In genomic region chr5:5240121-5240520, GRCm38 (mm10) we compare ENCODE assay signal across 29 mouse cellular contexts.
DNase-seq lines count a peak whose midpoint lies in the region; ATAC-seq lines count a peak whose summit lies in the region.
"Had no signal": no experiment of that assay in that cellular context is flagged by ENCODE, and none has a peak within 500 bp of the region (broad histone marks: within the 10 kb centered on the region; RNA-seq: fewer than 3 reads in every experiment).

No protein-coding gene starts in this region.

- no peaks in the 10 kb centered on the region for H3K36me3 ChIP-seq in forebrain, embryonic 16.5 days (ENCODE audit: control insufficient read depth, insufficient read depth)
- H3K36me3 ChIP-seq in forebrain, embryonic 11.5 days (ENCODE audit: control insufficient read depth, insufficient read depth, low read length), result no peaks in the 10 kb centered on the region
- H3K36me3 ChIP-seq in midbrain, embryonic 16.5 days (ENCODE audit: control insufficient read depth, insufficient read depth, low read length), result no peaks in the 10 kb centered on the region
- no peaks in the 10 kb centered on the region for H3K36me3 ChIP-seq in midbrain, embryonic 15.5 days (replicated peaks)
- H3K36me3 ChIP-seq in neural tube, embryonic 15.5 days, result peaks cover 10% of the 10 kb centered on the region
- H3K36me3 ChIP-seq: G1E had no signal

- no peaks in the 10 kb centered on the region for H3K9me3 ChIP-seq in forebrain, embryonic 16.5 days (ENCODE audit: control insufficient read depth, low read length)
- H3K9me3 ChIP-seq in forebrain, embryonic 11.5 days (ENCODE audit: control insufficient read depth, low read length), result no peaks in the 10 kb centered on the region
- 0 out of 2 replicates have a peak, but pooled peaks cover 2% of the 10 kb centered on the region for H3K9me3 ChIP-seq in midbrain, embryonic 16.5 days (replicated peaks; ENCODE audit: control insufficient read depth, low read length, poor library complexity, severe bottlenecking)
- no peaks in the 10 kb centered on the region; the same call in 1 of the 2 replicates for H3K9me3 ChIP-seq in midbrain, embryonic 15.5 days
- no peaks in the 10 kb centered on the region for H3K9me3 ChIP-seq in neural tube, embryonic 15.5 days (replicated peaks)

- H3K4me2 ChIP-seq in forebrain, embryonic 16.5 days (ENCODE audit: low read length), result no peak overlapping the region
- H3K4me2 ChIP-seq in forebrain, embryonic 11.5 days (ENCODE audit: low read depth, low read length, severe bottlenecking), result no peak overlapping the region
- H3K4me2 ChIP-seq in midbrain, embryonic 16.5 days (ENCODE audit: low read length), result no peak overlapping the region
- no peak overlapping the region for H3K4me2 ChIP-seq in midbrain, embryonic 15.5 days
- H3K4me2 ChIP-seq in neural tube, embryonic 15.5 days, result no peak overlapping the region
- H3K4me2 ChIP-seq: embryonic facial prominence, embryonic 13.5 days; embryonic facial prominence, embryonic 15.5 days had no signal

- DNase-seq in forebrain, embryonic 11.5 days (ENCODE audit: low spot score), result no peak
- no peak for DNase-seq in frontal cortex, postnatal 10 days (ENCODE audit: low spot score in 2 of 2)
- DNase-seq in neural tube, embryonic 10.5 days (ENCODE audit: extremely low spot score, low spot score), result no peak
- DNase-seq: adrenal gland, adult 8-10 months; adrenal gland, postnatal 14 days; adrenal gland, postnatal 36 days; B cell, adult 2 months; cerebellum, adult 11 months; cerebellum, adult 18-20 months; cerebellum, adult 8-10 months; cerebellum, adult 9-11 months; cerebellum, postnatal 14 days; cerebellum, postnatal 36 days; embryo, embryonic 11 days had no signal

- no peaks in the 10 kb centered on the region for H3K4me1 ChIP-seq in forebrain, embryonic 16.5 days (replicated peaks; ENCODE audit: control insufficient read depth, insufficient read depth, low read length)
- H3K4me1 ChIP-seq in forebrain, embryonic 11.5 days (replicated peaks; ENCODE audit: control insufficient read depth, insufficient read depth, low read length), result no peaks in the 10 kb centered on the region
- no peaks in the 10 kb centered on the region for H3K4me1 ChIP-seq in midbrain, embryonic 16.5 days (ENCODE audit: control insufficient read depth, insufficient read depth, low read length)
- no peaks in the 10 kb centered on the region for H3K4me1 ChIP-seq in midbrain, embryonic 15.5 days
- H3K4me1 ChIP-seq in neural tube, embryonic 15.5 days, result 0 out of 2 replicates have a peak, but pooled peaks cover 4% of the 10 kb centered on the region
- H3K4me1 ChIP-seq: forebrain, embryonic 10.5 days had no signal

- H3K27me3 ChIP-seq in forebrain, embryonic 16.5 days (replicated peaks; ENCODE audit: control insufficient read depth, insufficient read depth, low read length), result no peaks in the 10 kb centered on the region
- H3K27me3 ChIP-seq in forebrain, embryonic 11.5 days (ENCODE audit: control insufficient read depth, insufficient read depth, low read length), result no peaks in the 10 kb centered on the region
- H3K27me3 ChIP-seq in midbrain, embryonic 16.5 days (ENCODE audit: control insufficient read depth, insufficient read depth, low read depth, low read length), result no peaks in the 10 kb centered on the region
- H3K27me3 ChIP-seq in midbrain, embryonic 15.5 days (replicated peaks), result no peaks in the 10 kb centered on the region
- H3K27me3 ChIP-seq in neural tube, embryonic 15.5 days (replicated peaks), result no peaks in the 10 kb centered on the region
- H3K27me3 ChIP-seq: CH12.LX; embryonic facial prominence, embryonic 13.5 days; embryonic facial prominence, embryonic 15.5 days; Patski had no signal

- peak; percentile 65 for ATAC-seq in forebrain, embryonic 16.5 days
- ATAC-seq in forebrain, embryonic 11.5 days (replicated peaks; ENCODE audit: low FRiP score), result no peak
- ATAC-seq in frontal cortex, adult (ENCODE audit: low TSS enrichment), result peak; percentile 50
- ATAC-seq in midbrain, embryonic 16.5 days, result peak; percentile 42; the same call in 1 of the 2 replicates
- ATAC-seq in midbrain, embryonic 15.5 days (replicated peaks), result no peak
- ATAC-seq in neural tube, embryonic 15.5 days (ENCODE audit: low FRiP score), result peak; percentile 50
- ATAC-seq: activated CD4-positive, CD25-positive, alpha-beta regulatory T cell, adult 4 months; CD4-positive, CD25-positive, alpha-beta regulatory T cell, adult 4 months; forebrain, embryonic 14.5 days; Patski had no signal

- no peak overlapping the region for H3K9ac ChIP-seq in forebrain, embryonic 16.5 days (replicated peaks; ENCODE audit: low read depth, low read length)
- no peak overlapping the region for H3K9ac ChIP-seq in forebrain, embryonic 11.5 days (ENCODE audit: low read length)
- H3K9ac ChIP-seq in midbrain, embryonic 16.5 days (ENCODE audit: low read depth, low read length), result no peak overlapping the region
- H3K9ac ChIP-seq in midbrain, embryonic 15.5 days, result no peak overlapping the region
- no peak overlapping the region for H3K9ac ChIP-seq in neural tube, embryonic 15.5 days (replicated peaks)
- H3K9ac ChIP-seq: embryonic facial prominence, embryonic 13.5 days; embryonic facial prominence, embryonic 15.5 days had no signal

- 83% methylated on average over 3 of the region's 3 CpGs for WGBS in forebrain, embryonic 16.5 days
- 94% methylated on average over 3 of the region's 3 CpGs for WGBS in forebrain, embryonic 11.5 days
- WGBS in midbrain, embryonic 16.5 days, result 92% methylated on average over 3 of the region's 3 CpGs
- 88% methylated on average over 3 of the region's 3 CpGs for WGBS in midbrain, embryonic 15.5 days
- WGBS in neural tube, embryonic 15.5 days, result 81% methylated on average over 3 of the region's 3 CpGs

- no peak overlapping the region for H3K27ac ChIP-seq in forebrain, embryonic 16.5 days (ENCODE audit: low read length)
- no peak overlapping the region for H3K27ac ChIP-seq in forebrain, embryonic 11.5 days (ENCODE audit: low read depth, low read length)
- no peak overlapping the region for H3K27ac ChIP-seq in midbrain, embryonic 16.5 days (ENCODE audit: low read length)
- H3K27ac ChIP-seq in midbrain, embryonic 15.5 days, result no peak overlapping the region
- H3K27ac ChIP-seq in neural tube, embryonic 15.5 days (replicated peaks), result no peak overlapping the region
- H3K27ac ChIP-seq: embryonic facial prominence, embryonic 13.5 days; embryonic facial prominence, embryonic 15.5 days; forebrain, embryonic 10.5 days had no signal

- H3K4me3 ChIP-seq in forebrain, embryonic 16.5 days (replicated peaks; ENCODE audit: low read length), result no peak overlapping the region
- H3K4me3 ChIP-seq in forebrain, embryonic 11.5 days (ENCODE audit: low read depth, low read length), result no peak overlapping the region
- no peak overlapping the region for H3K4me3 ChIP-seq in midbrain, embryonic 16.5 days (ENCODE audit: low read depth, low read length)
- no peak overlapping the region for H3K4me3 ChIP-seq in midbrain, embryonic 15.5 days
- H3K4me3 ChIP-seq in neural tube, embryonic 15.5 days (replicated peaks), result no peak overlapping the region
- H3K4me3 ChIP-seq: embryonic facial prominence, embryonic 13.5 days; embryonic facial prominence, embryonic 15.5 days; erythroblast, embryonic 14.5 days; forebrain, embryonic 10.5 days had no signal

Comparison
In these comparisons a context has a peak if more than half of its experiments do, and no peak if none do; other contexts are left out.
1. ATAC-seq: peak in forebrain, embryonic 16.5 days (single experiment), frontal cortex, adult (single experiment), midbrain, embryonic 16.5 days (single experiment) and neural tube, embryonic 15.5 days (single experiment); none in forebrain, embryonic 11.5 days (single experiment) and midbrain, embryonic 15.5 days (single experiment).